Mouse (Mus musculus): ENCODE data around the gene Ptprd.

The Ptprd gene

DNA sequence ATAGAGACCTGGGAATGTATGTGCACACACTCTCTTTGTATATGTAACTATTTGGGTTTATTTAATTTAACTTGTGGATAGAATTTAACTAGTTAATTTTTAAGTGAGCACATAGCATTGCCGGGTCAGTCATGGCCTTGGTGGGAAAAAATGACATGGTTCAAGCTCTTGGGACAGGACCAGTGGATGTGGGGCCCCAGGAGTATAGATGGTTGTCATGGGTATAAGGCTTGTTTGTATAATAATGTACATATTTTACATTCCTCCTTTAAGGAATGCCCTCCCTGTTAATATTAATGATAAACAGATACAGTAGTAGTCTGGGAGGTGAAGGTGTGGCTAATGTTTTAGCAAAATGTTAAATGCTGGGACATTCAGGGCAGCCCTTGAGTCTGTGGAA is 962.8 kb downstream of the Ptprd start:
- DNase-seq (ENCODE audit: low spot score in 2 of 2), result no peak

GRCm38 (mm10) chr4:77241852-77242455 is 969.8 kb downstream of the Ptprd start:
- no peak for DNase-seq (ENCODE audit: low spot score in 2 of 2)

DNA sequence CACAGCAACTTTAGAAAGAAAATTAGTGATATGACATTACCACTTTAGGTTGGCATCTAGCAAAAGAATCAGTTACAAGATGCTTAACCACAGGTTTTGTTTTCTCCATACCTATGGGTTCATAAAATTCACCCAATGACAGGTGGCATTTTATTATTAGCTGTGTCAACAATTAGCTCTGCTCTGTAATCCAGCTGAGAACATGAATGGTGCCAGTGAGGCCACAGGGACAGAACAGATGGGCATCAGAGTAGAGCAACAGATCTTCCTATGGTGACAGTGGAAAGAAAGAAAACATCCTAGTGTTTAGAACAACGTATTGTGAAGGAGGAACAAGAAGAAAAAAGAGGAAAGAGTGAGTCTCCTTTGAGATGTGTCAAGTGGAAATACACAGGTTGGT is 973.6 kb downstream of the Ptprd start:
- no peak for DNase-seq (ENCODE audit: low spot score in 2 of 2)

DNA sequence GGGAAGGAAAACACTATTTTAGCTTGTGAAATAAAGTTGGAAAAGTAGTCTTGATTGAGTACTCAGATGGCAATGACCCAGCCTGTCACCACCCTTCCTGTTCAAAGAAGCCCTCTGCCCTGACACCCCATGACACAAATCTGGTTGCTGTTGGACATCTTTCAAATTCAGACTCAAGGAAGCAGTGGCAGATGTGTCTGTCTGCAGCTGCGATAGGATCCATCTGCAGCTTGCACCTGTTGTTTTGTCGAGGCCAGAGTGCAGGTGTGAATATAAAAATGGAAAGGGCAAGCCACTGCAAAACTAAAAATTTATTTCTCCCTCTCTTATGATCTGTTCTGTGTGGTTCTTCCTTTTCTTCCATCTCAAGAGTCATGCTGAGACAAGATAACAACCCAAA is 978.5 kb downstream of the Ptprd start:
- DNase-seq (ENCODE audit: low spot score in 2 of 2), result no peak

DNA sequence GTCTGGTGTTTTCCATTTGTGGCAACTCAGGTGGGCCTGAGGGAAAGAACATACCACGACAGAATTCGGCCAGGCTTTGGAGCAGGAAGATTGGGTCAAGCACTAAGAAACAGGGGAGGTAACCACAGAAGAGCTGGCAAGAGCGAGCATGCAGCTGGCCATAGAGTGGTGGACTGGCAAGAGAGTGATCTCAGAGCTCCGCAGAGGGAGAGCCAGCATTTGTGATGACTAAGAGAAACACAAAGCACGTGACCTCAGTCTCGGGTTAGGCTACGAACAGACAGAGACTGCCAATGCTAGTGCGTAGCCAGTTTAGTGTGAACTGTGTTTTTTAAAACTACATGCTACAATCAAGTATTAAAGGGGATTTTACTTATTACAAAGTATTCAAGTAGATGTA is 1042.9 kb downstream of the Ptprd start:
- no peak for DNase-seq (ENCODE audit: low spot score in 2 of 2)

GRCm38 (mm10) chr4:77157601-77158000 is 1054.2 kb downstream of the Ptprd start:
- no peak for DNase-seq (ENCODE audit: low spot score in 2 of 2)

DNA sequence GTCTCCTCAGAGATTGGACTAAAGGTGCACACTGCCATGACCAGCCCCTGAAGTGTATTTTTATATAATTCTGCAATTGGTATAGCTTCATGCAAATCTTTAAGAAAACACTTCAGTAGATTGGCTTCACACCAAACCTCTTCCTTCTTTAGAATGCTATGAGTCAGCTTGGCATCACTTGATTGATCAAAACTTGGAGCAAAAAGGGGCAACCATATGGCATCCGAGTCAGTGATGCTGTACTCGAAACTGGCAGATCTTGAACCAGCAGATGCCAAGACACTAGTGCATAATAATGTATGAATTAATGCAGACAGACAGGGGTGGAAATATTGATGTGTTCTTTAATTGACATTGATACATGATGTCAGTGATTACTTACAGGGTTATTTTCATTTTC is 1056.2 kb downstream of the Ptprd start:
- no peak for DNase-seq (ENCODE audit: low spot score in 2 of 2)

DNA sequence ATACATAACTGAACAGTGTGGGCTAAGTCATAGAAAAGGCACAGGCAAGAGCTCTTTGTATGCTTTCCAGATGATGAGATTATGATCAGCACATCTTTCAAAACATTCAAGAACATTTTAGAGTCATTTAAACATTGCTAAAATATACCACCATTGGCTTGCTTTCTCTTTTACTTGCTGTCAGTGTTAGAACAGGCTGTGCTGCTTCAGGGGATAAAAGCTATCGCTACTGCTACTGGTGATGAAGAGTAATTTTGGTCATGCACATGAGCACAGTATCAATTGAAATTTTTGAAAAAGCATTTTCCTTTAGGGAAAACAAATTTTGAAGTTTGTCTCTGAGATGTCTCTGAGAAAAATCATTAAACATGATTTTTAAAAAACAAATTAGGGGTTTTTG is 1056.7 kb downstream of the Ptprd start:
- no peak for DNase-seq (ENCODE audit: low spot score in 2 of 2)

DNA sequence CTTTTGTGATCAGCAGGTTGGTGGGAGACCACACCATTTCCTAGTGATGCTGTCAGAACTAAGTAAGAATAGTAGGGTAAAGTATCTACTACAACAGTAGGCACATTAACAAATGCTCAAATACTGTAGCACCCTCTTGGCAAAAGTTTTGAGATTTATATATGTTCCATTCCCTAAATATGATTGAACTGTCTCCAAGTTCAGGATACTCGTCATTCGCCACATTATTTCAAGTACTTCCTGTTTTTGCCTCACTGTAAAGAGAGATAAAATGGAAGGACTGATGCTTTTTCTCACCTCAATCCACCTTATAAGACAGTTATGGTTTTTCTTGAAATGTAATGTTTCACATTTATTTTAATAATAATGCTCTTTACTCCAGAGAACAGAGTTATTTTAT is 1086.9 kb downstream of the Ptprd start:
- no peak for DNase-seq (ENCODE audit: low spot score in 2 of 2)

GRCm38 (mm10) chr4:77110894-77111293 is 1100.9 kb downstream of the Ptprd start:
- no peak for DNase-seq (ENCODE audit: low spot score in 2 of 2)

DNA sequence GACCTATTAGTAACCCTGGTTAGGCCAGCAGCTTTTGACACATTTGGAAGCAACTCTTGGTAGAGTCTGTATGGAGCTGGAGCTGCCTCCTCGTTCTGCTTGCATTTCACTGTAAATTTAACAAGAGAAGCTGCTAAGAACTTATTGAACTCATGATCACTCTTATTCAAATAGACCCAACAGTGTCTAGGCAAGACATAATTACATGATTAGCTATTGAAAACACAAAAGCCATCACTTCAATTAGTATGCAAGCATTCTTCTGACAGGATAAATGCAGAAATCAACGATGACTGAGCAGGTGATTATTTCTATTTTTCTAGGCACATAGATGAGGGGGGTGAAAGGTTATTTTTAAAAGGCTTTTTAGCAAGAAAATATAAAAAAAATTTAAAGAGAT is 1104.5 kb downstream of the Ptprd start:
- DNase-seq (ENCODE audit: low spot score in 2 of 2), result no peak

- peak; percentile 2 to 6 for DNase-seq (ENCODE audit: low spot score in 2 of 2)
These were observed 1128.6 kb downstream of the Ptprd start for GRCm38 (mm10) chr4:77083165-77083564.

DNA sequence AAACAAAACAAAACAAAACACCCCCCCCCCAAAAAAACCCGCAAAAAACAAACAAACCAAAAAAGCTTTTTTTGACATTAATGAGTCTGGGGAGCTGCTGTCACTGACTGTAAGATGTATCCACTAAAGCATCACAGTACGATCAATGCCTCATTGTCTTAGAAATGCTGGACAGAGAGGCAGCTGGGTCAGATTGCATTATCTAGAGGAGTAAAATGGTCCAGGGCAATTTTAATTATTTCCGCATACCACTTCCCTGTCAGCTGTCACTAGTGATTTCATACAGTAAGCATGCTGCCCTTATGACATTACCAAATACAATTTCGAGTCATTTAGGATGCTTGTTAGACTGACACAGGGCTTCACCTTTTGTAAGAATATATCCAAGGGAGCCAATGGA is 1134.2 kb downstream of the Ptprd start:
- no peak for DNase-seq (ENCODE audit: low spot score in 2 of 2)

- DNase-seq (ENCODE audit: low spot score in 2 of 2), result no peak
These were observed 1161.1 kb downstream of the Ptprd start for GRCm38 (mm10) chr4:77050536-77051207.

DNA sequence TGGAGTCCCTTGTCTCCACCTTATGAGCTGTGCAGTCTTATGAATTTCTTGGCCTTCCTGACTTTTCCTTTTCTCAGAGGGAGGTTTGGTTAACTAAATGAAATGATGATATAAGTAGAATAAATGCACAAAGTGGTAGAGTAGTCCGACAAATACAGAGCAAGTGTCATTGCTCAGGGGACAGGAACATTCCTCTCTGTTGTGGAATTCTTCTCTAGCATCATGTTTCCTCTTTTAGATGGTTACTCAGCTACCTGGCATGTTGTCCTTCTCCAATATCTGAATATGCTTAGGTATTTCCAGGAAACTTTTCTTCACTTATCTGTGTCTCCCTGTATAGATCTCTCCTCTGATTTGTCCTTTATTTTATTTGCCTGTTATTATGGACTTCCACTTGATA is 1207.3 kb downstream of the Ptprd start:
- DNase-seq (ENCODE audit: low spot score in 2 of 2), result no peak

DNA sequence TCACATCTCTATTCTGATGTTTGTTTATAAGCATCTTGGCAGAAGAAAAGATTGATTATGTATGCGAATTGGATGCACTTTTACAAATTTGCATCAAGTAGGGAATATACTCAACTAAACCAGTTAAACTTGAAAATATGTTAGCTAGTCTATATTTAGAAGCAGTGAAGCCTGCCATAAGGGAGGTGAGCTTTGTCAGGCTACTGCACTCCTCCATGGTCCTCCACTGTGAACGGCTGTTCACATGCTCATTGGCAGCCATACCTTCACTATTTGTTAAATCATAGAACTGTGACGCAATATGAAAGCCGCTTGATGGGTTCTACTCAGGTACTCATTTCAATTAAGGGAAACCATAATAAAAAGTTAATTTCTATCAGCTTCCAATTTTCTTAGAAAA is 1215.6 kb downstream of the Ptprd start:
- no peak for DNase-seq (ENCODE audit: low spot score in 2 of 2)

- DNase-seq (ENCODE audit: low spot score in 2 of 2), result no peak
These were observed 1221.8 kb downstream of the Ptprd start for GRCm38 (mm10) chr4:76989961-76990360.

DNA sequence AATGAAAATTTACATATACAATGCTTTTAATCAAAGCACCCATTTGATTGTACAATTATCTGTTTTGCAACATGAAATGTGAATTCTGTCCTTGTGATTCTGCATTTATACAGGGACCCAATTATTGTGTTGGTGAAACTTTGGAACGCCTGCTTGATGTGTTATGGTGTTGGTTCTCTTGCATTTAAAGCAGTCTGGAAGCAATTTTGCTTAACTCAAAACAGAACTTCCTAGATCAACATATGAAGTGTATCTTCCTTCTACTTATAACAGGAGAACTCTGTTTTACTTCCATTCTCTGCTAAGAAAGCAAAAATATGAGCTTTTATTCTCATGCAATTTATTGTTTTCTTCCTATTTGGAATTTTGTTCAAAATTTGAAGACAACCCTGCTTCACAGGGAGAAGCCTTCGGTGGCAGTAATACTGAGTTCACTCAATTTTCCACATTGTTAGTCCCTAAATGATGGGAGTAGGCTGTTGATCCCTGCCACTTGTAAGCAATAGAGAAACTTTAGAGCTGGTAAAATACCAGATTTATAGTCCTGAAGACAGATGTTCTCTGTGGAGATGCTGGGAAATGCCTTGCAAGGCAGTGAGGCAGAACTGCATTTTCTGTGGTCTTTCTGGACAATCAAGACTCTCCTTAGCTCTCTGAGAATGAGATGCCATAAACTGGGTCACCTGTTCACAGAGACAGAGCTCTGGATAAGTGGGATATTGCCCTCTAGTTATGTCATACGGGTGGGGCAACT is 1234.5 kb downstream of the Ptprd start:
- no peak for DNase-seq (ENCODE audit: low spot score in 2 of 2)

DNA sequence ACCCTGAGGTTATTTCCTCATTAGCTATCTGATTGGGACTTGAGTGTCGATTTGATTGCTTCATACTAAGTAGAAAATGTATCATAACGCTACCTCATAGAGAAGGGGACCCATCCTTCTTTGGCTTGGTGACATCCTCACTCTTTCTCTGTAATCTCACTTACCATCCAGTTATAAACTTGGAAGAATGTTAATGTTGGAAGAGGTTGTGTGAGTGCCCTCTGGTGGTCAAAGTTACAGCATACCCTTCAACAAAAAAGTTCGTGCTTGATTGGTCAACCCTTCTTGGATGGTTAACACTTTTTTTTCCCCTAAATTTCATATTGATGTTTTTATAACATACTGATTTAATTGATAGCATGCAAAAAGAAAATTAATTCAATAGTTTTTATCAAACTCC is 1263.5 kb downstream of the Ptprd start:
- DNase-seq (ENCODE audit: low spot score in 2 of 2), result no peak

GRCm38 (mm10) chr4:76941382-76942360 is 1270.1 kb downstream of the Ptprd start:
- DNase-seq (ENCODE audit: low spot score in 2 of 2), result no peak

DNA sequence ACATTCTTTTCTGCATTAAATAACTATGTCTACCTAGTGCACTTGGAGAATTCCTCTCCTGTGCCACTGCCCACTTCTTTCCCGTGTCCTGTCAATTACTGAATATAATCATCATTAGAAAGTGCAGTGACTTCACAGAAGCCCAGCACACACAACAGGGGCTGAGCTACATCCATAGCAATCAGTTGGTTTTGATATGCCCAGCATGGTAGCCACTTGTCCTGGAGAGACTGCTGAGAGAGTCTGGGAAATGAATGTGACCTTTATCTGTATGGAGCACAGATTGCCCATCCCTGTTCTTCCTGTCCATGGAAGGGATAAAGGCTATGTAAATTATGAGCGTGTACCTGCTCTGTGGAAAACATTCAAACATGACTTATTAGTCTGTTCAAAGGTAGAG is 1280.2 kb downstream of the Ptprd start:
- no peak for DNase-seq (ENCODE audit: low spot score in 2 of 2)

Measured in urinary bladder, postnatal 36 days (tissue).